Mouse (Mus musculus) lung, adult 2 months (tissue): ENCODE measurements around the gene Eps8l2.

Experiments
- CTCF ChIP-seq: fragments of 200-500 bp; IDR thresholded peaks from 2 replicates; pipeline ENCODE4 v1.5.1; 2011; ENCODE audit warnings: mild to moderate bottlenecking, low read length, control low read depth; ENCODE audit not compliant: insufficient read depth
- POLR2A ChIP-seq: fragments of 200-500 bp; IDR thresholded peaks from 2 replicates; pipeline ENCODE4 v1.6.1; 2011; ENCODE audit warnings: low read depth, mild to moderate bottlenecking, control low read depth, low read length, borderline replicate concordance; ENCODE audit errors: extremely low read depth

DNA sequence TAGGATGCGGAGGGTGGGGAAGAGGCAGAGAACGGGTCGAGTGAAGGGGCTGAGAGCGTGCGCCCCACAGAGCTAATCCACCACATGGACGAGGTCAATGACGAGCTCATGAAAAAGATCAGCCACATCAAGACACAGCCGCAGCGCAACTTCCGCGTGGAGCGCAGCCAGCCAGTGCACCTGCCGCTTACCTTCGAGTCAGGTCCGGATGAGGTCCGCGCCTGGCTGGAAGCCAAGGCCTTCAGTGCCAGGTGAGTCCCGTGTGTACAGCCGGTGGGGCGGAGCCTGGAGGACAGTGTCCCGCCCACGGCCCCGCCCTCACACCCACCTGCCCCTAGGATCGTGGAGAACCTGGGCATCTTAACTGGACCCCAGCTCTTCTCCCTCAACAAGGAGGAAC lies 22.8 kb downstream of the Eps8l2 start:
- TF ChIP-seq CTCF: no peak
- TF ChIP-seq POLR2A: no peak
